Mouse (Mus musculus): Measurements from ENCODE around the gene Plekha7.

The Plekha7 gene

DNA sequence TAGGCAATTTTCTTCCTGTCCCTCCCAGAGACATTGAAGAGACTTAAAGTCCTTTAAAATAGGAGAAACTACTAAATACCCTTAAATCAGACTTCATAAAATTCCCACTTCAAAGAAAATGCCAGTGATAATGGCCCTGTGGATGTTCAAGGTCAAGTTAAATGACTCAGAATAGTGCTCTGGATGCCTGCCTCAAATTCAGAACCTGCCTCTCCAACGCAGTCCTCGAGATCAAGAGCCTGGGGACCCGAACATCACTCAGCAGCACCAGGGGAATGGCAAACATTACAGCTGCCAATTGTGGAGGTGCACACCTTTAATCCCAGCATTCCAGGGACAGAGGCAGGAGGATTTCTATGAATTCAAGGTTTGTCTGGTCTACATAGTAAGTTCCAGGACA is 56.7 kb downstream of the Plekha7 start:
- no peak for DNase-seq (ENCODE audit: low spot score in 2 of 2)

DNA sequence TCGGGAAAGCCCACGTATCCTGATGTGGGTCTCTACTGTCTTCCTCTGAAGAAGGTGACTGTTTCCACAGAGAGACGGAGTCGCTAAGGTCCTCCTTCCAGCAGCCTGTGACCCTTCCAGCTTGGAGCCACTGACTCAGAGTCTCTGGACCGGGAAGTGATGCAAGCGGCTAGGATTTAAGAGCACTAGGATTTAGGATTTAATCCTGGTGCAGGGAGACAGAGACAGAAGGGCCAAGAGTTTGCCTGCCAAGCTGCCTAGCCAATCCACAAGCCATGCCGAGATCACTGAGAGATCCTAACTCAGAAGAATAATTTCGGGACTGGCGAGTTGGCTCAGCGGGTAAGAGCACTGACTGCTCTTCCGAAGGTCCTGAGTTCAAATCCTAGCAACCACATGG is 59.6 kb downstream of the Plekha7 start:
- no peak for DNase-seq (ENCODE audit: low spot score in 2 of 2)

DNA sequence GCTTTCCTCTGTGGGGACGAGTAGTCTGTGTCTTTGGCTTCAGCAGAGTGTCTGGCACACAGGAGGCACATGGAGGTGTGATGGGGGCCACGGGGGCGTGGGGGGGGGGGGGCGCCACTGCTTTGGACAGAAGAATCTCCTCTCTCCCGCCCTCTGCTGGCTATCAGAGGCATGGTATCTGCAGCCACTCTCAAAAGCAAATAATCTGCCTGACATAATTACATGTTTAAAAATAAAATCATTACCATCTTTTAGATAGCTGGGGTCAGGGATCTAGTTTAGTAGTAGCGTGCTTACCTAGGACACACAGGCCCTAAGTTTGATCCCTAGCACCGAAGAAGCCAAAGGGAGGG is 60.8 kb downstream of the Plekha7 start:
- peak in 1 of 2 experiments; percentile 43 for DNase-seq (ENCODE audit: low spot score in 2 of 2)

DNA sequence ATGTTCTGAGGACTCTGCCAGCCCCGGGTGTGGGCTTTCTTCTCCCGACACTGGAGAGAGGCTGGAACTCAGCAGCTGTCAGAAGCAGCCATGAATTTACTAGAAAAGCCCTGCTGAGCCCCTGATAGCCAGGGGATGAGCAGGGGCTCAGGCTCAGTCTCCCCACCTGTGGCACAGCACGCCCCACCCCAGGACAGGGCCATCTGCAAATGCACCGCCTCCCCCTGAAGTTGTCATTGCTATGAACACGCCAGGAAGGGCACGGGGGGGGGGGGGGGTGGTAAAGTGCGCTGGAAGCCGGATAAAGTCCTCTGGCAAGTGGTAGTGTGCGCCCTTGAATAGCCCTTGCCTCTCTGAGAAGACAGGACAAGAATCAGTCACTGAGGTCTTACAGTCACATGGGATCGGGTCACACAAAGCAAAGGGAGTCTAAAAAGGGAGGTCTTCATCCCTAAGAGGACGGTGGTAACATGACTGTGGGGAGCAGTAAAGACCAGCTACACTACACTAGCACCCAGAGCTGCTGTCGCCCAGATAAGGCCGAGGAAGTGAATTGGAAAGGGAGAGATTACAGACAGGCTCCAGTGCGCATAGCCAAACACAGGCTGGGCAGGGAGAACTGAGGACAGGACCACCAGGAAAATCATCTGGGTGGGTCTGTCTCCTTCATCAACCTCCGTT is 61.3 kb downstream of the Plekha7 start:
- no peak for DNase-seq (ENCODE audit: low spot score in 2 of 2)

DNA sequence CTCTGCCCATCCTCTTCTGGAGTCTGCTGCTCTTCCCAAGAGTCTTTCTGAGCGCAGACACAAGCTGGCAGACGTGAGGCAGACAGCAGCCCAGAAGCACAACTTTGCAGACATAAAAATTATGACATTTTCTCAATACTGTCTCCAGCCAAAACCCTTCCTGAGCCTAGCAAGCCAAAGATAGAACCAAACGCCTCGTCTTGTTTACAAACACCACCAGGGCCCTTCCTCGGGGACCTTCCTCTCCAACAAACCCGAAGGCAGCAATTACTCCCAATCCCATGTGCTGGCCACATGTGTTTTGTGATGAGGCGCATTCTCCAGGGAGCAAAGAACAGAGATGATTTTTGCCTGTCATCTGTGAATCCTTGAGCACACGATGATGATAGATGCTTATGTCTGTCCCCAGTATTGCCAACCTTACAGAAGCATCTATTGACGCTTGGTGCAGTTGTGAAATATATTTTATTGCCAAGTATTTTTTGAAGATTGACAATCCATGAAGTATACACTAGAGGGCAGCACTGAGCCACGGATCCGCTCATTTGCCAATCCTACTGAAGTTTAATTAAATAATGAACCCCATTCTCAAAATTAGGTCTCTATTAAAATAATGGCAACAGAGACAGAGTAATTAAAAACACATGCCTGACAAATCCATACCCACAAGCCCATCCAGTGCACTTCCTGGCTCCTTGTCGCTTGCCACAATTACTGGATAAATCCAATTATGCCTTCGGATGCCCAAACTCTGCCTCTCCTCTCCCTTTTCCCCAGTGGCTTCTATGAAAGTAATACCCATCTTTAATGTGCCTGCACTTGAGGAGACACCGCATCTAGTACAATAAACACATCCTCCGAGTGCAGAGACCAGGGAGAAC is 62.1 kb downstream of the Plekha7 start:
- no peak for DNase-seq (ENCODE audit: low spot score in 2 of 2)

DNA sequence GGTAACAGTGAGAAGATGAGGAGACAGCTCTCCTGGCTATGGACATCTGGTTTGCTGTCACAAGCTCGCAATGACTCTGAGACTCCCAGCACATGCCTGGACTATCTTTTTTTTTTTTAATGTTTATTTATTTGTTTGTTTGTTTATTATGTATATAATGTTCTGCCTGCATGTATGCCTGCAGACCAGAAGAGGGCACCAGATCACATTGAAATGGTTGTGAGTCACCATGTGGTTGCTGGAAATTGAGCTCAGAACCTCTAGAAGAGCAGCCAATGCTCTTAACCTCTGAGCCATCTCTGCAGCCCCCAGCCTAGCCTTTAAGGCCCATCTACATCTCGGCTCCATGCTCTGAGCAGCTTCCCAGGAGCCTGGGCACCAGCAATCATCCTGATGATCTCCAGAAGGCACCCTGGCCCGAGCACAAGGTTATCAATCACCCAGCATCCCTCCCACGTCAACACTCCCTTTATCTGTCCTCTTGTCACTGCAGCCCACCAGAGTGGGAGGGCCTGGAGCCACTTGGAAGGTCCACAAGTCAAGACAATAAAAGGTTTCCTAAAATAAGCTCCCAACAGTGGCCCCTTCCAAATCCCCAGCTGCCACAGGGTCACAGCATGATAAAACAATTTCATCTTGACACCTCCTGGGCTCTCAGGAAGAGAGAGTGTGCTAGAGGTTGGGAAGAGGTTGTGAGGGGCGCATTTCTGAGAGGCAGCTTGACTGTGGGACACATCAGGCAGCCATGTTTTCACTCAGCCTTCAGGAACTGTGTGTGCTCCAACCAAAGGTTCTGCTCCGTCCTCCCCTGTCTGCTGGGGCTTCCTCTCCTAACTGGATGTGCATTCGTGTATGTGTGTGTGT is 63.6 kb downstream of the Plekha7 start:
- no peak for DNase-seq (ENCODE audit: low spot score in 2 of 2)

DNA sequence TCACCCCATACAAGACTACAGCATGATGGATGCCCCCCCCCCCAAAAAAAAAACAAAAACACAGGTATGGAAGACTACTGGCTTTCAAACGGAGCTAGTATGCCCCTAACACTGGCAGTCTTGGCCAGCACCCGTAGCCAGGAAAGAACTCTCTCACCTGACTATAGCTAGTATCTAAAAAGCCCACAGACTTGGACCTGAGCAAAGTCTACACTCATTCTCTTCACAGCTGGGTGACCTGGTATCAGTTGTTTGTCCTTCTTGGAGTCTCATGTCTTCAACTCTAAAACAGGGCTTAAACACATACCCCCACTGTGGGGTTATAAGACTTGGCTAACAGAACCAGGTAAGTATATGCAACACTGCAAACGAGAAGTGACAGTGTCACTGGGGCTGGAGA is 65.4 kb downstream of the Plekha7 start:
- DNase-seq (ENCODE audit: low spot score in 2 of 2), result no peak

DNA sequence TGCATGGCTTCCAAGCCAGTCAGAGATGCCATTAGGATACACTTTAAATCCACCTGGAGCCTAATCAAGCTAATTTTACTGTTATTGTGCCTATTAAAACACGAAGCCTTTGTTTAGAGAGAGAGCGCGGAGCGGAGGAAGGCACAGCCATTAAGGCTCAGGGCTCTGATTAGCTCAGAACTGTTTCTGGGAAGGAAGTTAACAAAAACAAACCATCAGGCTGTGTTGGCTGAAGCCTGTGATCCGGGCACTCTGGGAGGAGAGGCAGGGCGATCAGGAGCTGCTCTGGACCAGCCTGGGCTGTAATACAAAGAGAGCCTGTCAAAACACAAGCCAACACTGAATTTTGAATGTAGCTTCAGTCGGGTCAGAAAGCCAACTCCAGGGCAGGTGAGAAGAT is 66.6 kb downstream of the Plekha7 start:
- no peak for DNase-seq (ENCODE audit: low spot score in 2 of 2)

DNA sequence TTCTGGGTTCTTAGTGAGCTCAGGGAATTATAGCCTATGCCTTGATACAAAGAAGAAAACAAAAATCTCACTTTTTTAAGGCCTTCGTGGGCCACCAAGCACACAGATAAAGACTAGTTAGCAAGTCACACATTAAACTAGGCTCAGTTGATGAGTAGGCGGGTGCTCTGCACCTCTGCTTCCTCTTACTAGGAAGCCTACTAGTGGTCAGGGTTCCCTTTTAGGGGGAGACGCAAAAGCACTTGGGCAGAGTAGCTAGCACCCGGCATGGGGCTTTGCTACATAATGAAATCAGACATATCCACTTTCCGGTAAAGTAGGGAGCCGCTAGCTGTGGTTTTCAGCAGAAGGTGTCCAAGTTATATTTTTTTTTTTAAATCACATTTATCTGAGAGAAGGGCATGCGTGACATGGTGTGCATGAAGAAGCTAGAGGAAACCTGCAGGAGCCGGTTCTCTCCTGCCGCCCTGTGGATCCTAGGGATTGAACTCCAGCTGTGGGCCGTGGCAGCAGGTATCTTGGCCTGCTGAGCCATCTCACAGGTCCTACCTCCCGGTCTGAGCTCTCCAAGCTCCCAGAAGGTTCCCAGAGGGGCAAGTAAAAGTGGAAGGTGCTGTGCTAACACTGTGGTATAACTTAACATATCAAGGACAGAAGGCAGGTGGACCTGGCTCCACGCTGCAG is 67.2 kb downstream of the Plekha7 start:
- no peak for DNase-seq (ENCODE audit: low spot score in 2 of 2)

DNA sequence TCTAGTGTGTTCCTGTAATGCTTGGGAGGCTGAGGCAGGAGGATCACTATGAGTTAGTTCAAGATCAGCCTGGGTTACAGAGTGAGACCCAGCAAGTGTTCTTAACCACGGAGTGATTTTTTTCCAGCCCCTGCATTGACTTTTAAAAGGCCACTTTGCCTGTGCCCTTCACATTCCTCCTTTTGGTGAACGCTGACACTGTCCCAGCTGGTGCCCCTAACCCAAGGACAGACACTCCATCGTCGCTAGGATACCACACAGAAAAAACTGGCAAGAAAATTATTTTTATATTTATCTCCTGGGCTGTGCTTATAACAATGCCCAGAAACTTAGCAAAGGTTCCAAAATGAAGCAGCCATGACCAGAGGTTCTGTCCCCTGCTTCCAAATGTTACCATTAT is 67.8 kb downstream of the Plekha7 start:
- DNase-seq (ENCODE audit: low spot score in 2 of 2), result no peak

DNA sequence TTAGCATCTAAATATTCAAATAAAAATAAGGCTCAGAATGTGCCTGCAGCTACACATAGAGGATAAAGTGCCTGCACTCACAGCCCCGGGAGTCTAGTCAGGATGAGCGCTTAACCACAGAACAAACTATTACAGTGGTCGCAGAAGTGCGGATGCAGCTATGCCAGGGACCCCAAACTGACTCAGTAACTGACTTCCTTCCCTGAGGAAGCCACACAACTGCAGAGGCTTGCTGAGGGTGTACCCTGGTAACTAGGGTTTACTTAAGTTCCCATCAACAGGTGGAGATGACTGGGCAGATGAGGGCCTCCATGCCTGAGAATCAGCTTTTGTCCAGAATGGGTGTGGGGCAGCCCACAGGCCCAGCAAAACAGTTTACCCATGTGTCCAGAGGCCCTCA is 69.9 kb downstream of the Plekha7 start:
- no peak for DNase-seq (ENCODE audit: low spot score in 2 of 2)

DNA sequence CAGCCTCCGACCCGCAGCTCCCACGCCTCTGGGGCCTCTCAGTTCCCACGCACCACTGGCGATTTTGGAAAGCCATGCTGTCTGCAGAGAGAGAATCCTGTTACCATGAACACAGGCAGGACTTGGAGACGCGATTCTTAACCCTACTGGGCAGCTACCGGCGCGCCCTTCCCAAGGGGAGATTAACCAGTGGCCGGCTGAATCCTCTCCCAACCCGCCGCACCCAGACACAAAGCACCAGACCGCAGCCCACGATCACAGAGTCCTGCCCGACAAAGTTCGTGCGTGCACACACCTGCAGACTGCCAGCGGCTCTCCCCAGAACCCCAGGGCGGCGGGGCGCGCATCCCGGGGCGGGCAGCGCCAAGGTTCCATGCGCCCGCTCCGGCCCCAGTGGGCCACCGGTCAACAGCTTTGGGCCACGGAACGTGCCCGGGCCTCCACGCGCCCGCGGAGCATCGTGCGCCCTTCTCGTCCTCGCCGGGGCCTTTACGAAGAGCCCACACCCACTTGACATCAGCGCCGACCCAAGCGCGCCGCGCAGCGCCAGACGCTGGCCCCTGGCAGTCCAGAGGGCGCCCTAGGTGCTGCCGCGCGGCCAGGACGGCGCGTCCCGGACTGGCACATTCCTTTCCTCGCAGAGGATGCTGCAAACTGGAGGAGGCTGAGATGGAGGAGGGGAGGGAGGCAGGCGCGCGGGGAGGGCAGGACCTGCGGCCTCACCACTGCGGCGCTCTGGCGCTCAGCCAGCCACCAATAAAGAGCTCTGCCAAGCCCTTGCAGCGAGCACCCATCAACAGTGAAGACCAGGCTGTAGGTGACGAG is 70.8 kb downstream of the Plekha7 start:
- peak in 1 of 2 experiments; percentile 24 for DNase-seq (ENCODE audit: low spot score in 2 of 2)

DNA sequence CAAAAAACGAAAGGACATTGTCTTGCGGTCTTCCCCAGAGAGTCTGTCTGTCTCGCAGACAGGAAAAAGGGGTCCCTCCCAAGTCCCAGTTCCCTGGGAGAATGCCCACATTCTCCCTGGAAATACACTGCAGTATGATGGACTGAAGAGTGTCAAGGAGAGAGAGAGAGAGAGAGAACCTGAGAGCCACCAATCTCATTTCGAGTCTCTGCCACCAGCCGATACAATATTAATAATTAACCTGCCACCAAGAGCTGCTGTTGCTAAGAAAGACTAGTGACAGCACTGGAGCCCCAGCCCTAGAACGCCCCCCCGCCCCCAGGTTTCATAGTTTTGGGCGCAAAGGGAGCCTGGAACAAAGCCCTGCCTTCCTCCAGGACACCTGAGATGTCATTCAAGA is 71.6 kb downstream of the Plekha7 start:
- DNase-seq (ENCODE audit: low spot score in 2 of 2), result no peak

DNA sequence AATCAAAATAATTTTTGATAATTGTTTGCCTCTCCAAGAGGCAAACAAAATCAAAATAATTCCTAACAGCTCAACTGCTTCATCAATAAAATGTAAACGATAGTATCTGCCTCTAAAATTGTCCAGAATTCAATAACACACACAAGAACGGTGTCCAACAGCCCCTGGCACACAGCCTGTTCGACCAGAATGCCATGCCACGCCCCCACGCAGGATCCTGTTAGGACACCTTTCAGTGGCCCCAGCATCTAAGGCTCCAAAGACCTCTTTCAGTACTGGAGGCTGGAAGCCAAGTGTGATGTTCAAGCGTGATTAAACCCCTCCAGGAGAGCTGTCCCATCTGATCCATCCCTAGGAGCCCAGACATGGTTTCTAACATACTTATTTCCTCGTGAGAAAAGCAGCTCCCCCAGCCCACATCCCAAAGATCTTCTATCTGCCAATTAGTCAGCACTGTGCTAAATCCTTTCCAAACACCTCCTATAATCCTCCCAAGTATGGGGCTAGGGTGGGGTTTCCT is 73.8 kb downstream of the Plekha7 start:
- no peak for DNase-seq (ENCODE audit: low spot score in 2 of 2)

DNA sequence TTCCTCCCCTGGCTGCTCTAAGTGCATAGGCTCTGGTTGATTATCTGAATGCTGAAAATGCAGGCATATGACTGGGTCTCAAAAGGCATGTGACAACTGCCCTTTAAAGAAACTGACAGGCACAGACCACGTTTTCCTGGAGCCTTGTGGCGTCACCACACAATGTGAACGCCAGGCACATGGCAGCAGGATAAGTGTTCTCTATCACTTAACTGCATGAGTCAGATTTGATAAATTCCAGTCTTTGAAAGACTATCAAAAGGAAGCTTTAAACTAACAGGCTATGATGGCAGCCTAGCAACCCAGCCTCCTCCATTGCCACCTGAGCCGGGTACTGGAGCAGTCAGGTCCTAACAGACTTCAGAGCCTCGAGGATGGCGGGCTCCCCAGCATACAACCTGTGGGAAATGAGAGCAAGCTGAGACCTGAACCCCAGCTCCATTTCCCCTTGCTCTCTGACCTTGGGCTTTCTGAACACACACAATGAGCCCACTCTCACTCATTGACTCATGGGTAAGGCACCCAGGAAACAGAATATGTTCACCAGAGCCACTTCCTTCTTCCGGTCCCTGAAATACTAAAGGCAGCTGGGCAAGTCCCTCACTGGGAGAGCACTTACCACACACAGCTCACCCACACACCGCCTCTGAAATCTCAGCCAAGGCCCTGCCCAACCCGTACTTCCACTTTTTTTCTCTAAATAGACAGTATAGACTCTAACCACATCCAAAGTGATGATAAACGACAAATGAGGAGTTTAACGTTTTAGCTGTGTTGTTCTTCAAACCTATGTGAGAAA is 77.2 kb downstream of the Plekha7 start:
- DNase-seq (ENCODE audit: low spot score in 2 of 2), result no peak

DNA sequence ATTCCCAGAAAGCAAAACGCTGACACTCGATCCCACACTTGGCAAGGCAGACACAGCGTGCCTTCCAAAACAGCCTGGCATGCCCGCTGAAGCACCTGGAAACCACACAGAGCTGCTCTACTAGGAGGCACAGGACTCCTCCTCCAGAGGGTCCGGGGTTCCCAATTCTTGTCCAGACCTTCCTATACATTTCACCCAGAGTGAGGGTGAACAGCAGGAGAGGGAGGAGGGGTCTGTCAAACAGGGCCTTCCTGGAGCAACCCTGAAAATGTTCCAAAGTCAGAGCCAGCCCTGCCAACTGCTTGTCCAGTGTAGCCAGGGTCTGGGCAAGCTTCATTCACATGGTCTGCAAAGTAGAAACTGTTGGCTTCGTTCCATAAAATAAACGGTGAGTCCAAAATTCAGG is 81.3 kb downstream of the Plekha7 start:
- peak in 1 of 2 experiments; percentile 45 for DNase-seq (ENCODE audit: low spot score in 2 of 2)

DNA sequence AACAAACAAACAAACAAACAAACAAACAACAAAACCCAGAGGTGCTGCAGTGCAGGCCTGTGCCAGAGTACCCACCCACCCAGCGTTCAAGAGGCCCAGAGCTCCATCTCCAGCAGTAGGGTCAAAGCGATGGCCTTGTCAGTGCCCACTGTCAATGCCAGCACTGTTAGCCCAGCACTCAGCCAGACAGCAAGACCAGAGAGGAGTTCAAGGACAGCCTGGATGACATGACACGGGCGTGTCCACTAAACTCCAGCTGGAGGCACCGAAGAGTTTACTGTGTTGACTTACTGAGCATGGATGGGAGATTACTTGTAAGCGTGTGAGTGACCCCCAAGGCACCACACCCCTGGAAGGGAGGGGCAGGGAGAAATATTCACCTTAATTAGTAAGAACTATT is 81.9 kb downstream of the Plekha7 start:
- no peak for DNase-seq (ENCODE audit: low spot score in 2 of 2)

DNA sequence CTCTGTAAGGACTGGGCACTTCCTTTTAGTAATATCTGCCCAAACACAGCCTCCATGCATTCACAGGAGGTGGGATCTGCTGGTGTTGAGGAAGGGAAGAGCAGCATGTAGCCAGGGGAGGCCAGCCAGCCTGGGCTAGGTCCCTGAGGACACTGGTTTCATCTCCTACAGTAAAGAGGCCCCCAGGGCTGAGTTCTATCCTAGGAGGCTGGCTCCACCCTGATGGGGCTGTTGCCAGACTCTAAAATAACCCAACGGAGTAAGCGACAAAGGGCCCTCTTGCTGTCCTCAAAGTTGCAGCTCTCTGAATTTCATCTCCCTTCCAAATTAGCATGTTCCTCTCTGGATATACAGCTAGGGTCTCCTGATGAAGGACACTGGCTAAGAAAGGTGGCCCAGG is 83.6 kb downstream of the Plekha7 start:
- DNase-seq (ENCODE audit: low spot score in 2 of 2), result no peak

DNA sequence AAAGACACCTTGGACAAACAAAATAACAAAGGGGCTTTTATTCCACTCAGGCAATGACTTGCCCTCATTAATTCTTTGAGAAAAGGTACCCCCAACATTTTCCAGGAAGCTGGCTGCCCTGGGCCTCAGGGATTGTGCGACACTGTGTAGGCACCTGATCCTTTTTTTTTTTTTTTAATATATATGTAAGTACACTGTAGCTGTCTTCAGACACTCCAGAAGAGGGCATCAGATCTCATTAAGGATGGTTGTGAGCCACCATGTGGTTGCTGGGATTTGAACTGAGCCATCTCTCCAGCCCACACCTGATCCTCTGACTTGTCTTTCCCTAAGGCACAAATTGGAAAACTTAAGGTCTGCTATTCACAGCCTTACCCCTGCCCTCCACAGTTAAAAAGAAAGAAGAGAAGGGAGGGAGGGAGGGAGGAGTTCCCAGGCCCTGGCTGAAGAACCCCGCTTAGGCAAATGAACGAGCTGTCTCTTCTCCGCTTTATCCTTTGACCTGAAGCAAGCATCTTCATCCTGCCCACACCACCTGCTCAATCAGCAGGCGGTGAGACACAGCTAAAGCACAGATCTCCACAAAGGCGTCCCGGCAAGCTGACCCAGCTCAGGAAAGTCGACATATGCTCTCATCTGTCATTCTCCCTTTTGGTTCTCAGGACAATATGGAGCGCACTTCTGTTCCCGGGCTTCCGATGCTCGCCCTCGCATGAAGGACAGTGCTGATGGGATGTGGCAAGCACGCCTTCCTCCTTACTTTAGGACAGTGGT is 85.0 kb downstream of the Plekha7 start:
- no peak for DNase-seq (ENCODE audit: low spot score in 2 of 2)
